Mouse (Mus musculus): Measurements from ENCODE around the gene Usp27x. TPM values are rescaled to one million over a fixed set of nuclear protein-coding genes. Genes with fewer than 3 reads are reported as not detected.

Usp27x gene
- total RNA-seq (2023; ENCODE audit: inconsistent age): 0.19 to 0.67 TPM (median 0.44 TPM) in 4 replicates

GRCm38 (mm10) chrX:7375716-7376480 is at the start of gene Usp27x:
Usp27x (minus strand) TSS chrX:7375830.

Other genes starting within 250 kb of the Usp27x start
- 23.7 to 28.3 TPM (median 24.2 TPM) in 4 replicates for gene Clcn5, start 56.5 kb downstream of the Usp27x start, total RNA-seq (2023; ENCODE audit: inconsistent age)
- gene Foxp3, start 197.8 kb upstream of the Usp27x start, total RNA-seq (2023; ENCODE audit: inconsistent age): not detected in 4 replicates
- 6.6 to 7.6 TPM (median 6.9 TPM) in 4 replicates for gene Ppp1r3f, start 198.5 kb upstream of the Usp27x start, total RNA-seq (2023; ENCODE audit: inconsistent age)
- gene Ccdc22, start 229.7 kb upstream of the Usp27x start, total RNA-seq (2023; ENCODE audit: inconsistent age): 23.0 to 25.1 TPM (median 24.2 TPM) in 4 replicates
- not detected in 4 replicates for gene Cacna1f, start 231.3 kb upstream of the Usp27x start, total RNA-seq (2023; ENCODE audit: inconsistent age)

Data from B cell, adult (primary cell).